Mouse (Mus musculus): Measurements from ENCODE around the gene Paxip1. TPM values are rescaled to one million over a fixed set of nuclear protein-coding genes. Genes with fewer than 3 reads are reported as not detected.

The Paxip1 gene
- polyA plus RNA-seq (2012; ENCODE audit: insufficient read depth, insufficient read length, missing spikeins), result 19.4 and 22.1 TPM in 2 replicates

GRCm38 (mm10) chr5:27791303-27792172, at the start of gene Paxip1:
Gene Paxip1, minus strand, starts transcription at chr5:27791691.
- Histone ChIP-seq H3K27ac (ENCODE audit: insufficient read depth, low read depth, low read length) (peak within 1 kb of the TSS; percentile 87), H3K4me3 (ENCODE audit: insufficient read depth, low read length) (peak within 1 kb of the TSS; percentile 77), H3K4me1 (ENCODE audit: control insufficient read depth, insufficient read depth, low read length) (peaks cover 12% of the 10 kb centered on the region)
- TF ChIP-seq CTCF (IDR thresholded peaks at IDR 0.05; ENCODE audit: low read depth, low read length) (no peak), POLR2A (IDR thresholded peaks at IDR 0.05; ENCODE audit: borderline replicate concordance, low read depth, low read length) (peak; percentile 96; the same call in 1 of the 2 replicates)

- Histone ChIP-seq H3K27ac (ENCODE audit: insufficient read depth, low read depth, low read length) (no peak overlapping the region), H3K4me1 (ENCODE audit: control insufficient read depth, insufficient read depth, low read length) (no peaks in the 10 kb centered on the region), H3K4me3 (ENCODE audit: insufficient read depth, low read length) (no peak overlapping the region)
- TF ChIP-seq CTCF (IDR thresholded peaks at IDR 0.05; ENCODE audit: low read depth, low read length), result no peak
Observed at GRCm38 (mm10) chr5:27838061-27838460, 46.6 kb upstream of the Paxip1 start.

GRCm38 (mm10) chr5:27835096-27835495, 43.6 kb upstream of the Paxip1 start:
- Histone ChIP-seq H3K4me1 (ENCODE audit: control insufficient read depth, insufficient read depth, low read length) (no peaks in the 10 kb centered on the region), H3K27ac (ENCODE audit: insufficient read depth, low read depth, low read length) (no peak overlapping the region), H3K4me3 (ENCODE audit: insufficient read depth, low read length) (no peak overlapping the region)
- TF ChIP-seq CTCF (IDR thresholded peaks at IDR 0.05; ENCODE audit: low read depth, low read length) (no peak), POLR2A (IDR thresholded peaks at IDR 0.05; ENCODE audit: borderline replicate concordance, low read depth, low read length) (no peak)

- TF ChIP-seq POLR2A (IDR thresholded peaks at IDR 0.05; ENCODE audit: borderline replicate concordance, low read depth, low read length) (no peak), CTCF (IDR thresholded peaks at IDR 0.05; ENCODE audit: low read depth, low read length) (no peak)
- Histone ChIP-seq H3K4me1 (ENCODE audit: control insufficient read depth, insufficient read depth, low read length) (no peaks in the 10 kb centered on the region), H3K27ac (ENCODE audit: insufficient read depth, low read depth, low read length) (no peak overlapping the region), H3K4me3 (ENCODE audit: insufficient read depth, low read length) (no peak overlapping the region)
Observed at GRCm38 (mm10) chr5:27827971-27828370, 36.5 kb upstream of the Paxip1 start.

GRCm38 (mm10) chr5:27821161-27821560, 29.7 kb upstream of the Paxip1 start:
- H3K4me3 ChIP-seq (ENCODE audit: insufficient read depth, low read length), result no peak overlapping the region
- H3K27ac ChIP-seq (ENCODE audit: insufficient read depth, low read depth, low read length), result no peak overlapping the region
- TF ChIP-seq CTCF (IDR thresholded peaks at IDR 0.05; ENCODE audit: low read depth, low read length) (no peak), POLR2A (IDR thresholded peaks at IDR 0.05; ENCODE audit: borderline replicate concordance, low read depth, low read length) (no peak)
- H3K4me1 ChIP-seq (ENCODE audit: control insufficient read depth, insufficient read depth, low read length), result no peaks in the 10 kb centered on the region

GRCm38 (mm10) chr5:27818840-27819672, 27.6 kb upstream of the Paxip1 start:
- no peak for TF ChIP-seq POLR2A (IDR thresholded peaks at IDR 0.05; ENCODE audit: borderline replicate concordance, low read depth, low read length)
- TF ChIP-seq CTCF (IDR thresholded peaks at IDR 0.05; ENCODE audit: low read depth, low read length), result no peak
- Histone ChIP-seq H3K4me1 (ENCODE audit: control insufficient read depth, insufficient read depth, low read length) (no peaks in the 10 kb centered on the region), H3K27ac (ENCODE audit: insufficient read depth, low read depth, low read length) (no peak overlapping the region), H3K4me3 (ENCODE audit: insufficient read depth, low read length) (no peak overlapping the region)

GRCm38 (mm10) chr5:27814282-27814681, 22.8 kb upstream of the Paxip1 start:
- no peak overlapping the region for H3K27ac ChIP-seq (ENCODE audit: insufficient read depth, low read depth, low read length)
- H3K4me3 ChIP-seq (ENCODE audit: insufficient read depth, low read length), result no peak overlapping the region
- TF ChIP-seq CTCF (IDR thresholded peaks at IDR 0.05; ENCODE audit: low read depth, low read length) (no peak), POLR2A (IDR thresholded peaks at IDR 0.05; ENCODE audit: borderline replicate concordance, low read depth, low read length) (no peak)
- H3K4me1 ChIP-seq (ENCODE audit: control insufficient read depth, insufficient read depth, low read length), result no peaks in the 10 kb centered on the region

- TF ChIP-seq POLR2A (IDR thresholded peaks at IDR 0.05; ENCODE audit: borderline replicate concordance, low read depth, low read length), result no peak
- peak; percentile 43; the same call in 1 of the 2 replicates for TF ChIP-seq CTCF (IDR thresholded peaks at IDR 0.05; ENCODE audit: low read depth, low read length)
- H3K27ac ChIP-seq (ENCODE audit: insufficient read depth, low read depth, low read length), result no peak overlapping the region
- peaks cover 12% of the 10 kb centered on the region for H3K4me1 ChIP-seq (ENCODE audit: control insufficient read depth, insufficient read depth, low read length)
- H3K4me3 ChIP-seq (ENCODE audit: insufficient read depth, low read length), result no peak overlapping the region
Observed at GRCm38 (mm10) chr5:27793923-27794322, 2.4 kb upstream of the Paxip1 start.

- no peak for TF ChIP-seq POLR2A (IDR thresholded peaks at IDR 0.05; ENCODE audit: borderline replicate concordance, low read depth, low read length)
- TF ChIP-seq CTCF (IDR thresholded peaks at IDR 0.05; ENCODE audit: low read depth, low read length), result no peak
Observed at GRCm38 (mm10) chr5:27792531-27793205, 1.2 kb upstream of the Paxip1 start.

More at GRCm38 (mm10) chr5:27792531-27793205, 1.2 kb upstream of the Paxip1 start:
- Histone ChIP-seq H3K4me3 (ENCODE audit: insufficient read depth, low read length) (peak overlapping the region; percentile 77; the same call in 1 of the 2 replicates), H3K4me1 (ENCODE audit: control insufficient read depth, insufficient read depth, low read length) (peaks cover 12% of the 10 kb centered on the region), H3K27ac (ENCODE audit: insufficient read depth, low read depth, low read length) (no peak overlapping the region)
